Mouse (Mus musculus) spleen, adult 2 months (tissue): ENCODE data around the gene Coro2b.

Experiments used
- CTCF ChIP-seq: fragments of 200-500 bp; IDR thresholded peaks from 2 replicates; pipeline ENCODE4 v1.5.1; 2011; ENCODE audit warnings: mild to moderate bottlenecking, inconsistent platforms; ENCODE audit not compliant: insufficient read depth, insufficient read length, insufficient replicate concordance; ENCODE audit errors: extremely low read depth
- POLR2A ChIP-seq: fragments of 200-500 bp; IDR thresholded peaks from 2 replicates; pipeline ENCODE4 v1.6.1; 2011; ENCODE audit warnings: low read depth, low read length, inconsistent platforms

GRCm38 (mm10) chr9:62474206-62474605 is 62.6 kb downstream of the Coro2b start:
- TF ChIP-seq CTCF: no peak
- TF ChIP-seq POLR2A: no peak
